Mouse (Mus musculus) cortical plate, adult 2 months (tissue): ENCODE measurements around the gene Epn3.

Experiments used
- CTCF ChIP-seq: fragments of 200-500 bp; IDR thresholded peaks from 2 replicates; pipeline ENCODE4 v1.5.1; 2011; ENCODE audit warnings: mild to moderate bottlenecking, control low read depth, low read length; ENCODE audit not compliant: insufficient read depth; ENCODE audit errors: extremely low read depth
- POLR2A ChIP-seq: fragments of 200-500 bp; IDR thresholded peaks from 2 replicates; pipeline ENCODE4 v1.6.1; 2011; ENCODE audit warnings: mild to moderate bottlenecking, low read length, control low read depth; ENCODE audit not compliant: insufficient read depth; ENCODE audit errors: extremely low read depth

DNA sequence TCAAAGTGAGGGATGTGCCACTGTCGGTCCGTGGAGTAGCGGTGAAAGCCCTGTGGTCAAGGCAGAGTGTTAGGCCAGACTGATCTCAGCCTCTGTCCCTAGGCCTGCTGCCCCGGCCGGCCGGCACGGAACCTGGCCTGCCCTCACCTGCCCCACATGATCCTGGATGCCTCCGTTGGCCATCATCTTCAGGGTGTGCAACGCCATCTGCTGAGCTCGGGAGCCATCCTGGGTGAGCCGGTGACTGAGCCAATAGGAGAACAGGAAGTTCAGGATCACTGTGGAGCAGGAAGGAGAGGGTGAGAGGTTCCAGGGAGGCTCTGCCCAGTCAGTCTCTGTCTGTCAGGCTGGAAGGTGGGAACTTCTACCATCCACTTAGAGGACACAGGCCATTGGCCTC lies 16.3 kb downstream of the Epn3 start:
- TF ChIP-seq CTCF (no peak), POLR2A (no peak)
